Mouse (Mus musculus) B cell, adult 2 months (primary cell): ENCODE measurements at regions not wholly inside any gene's neighbourhood (a gene's known extent, or its start where the extent isn't known, plus 50 kb on each side); places are given as distances from the start of the nearest gene placed in this dataset.
"Not testable (repeated sequence)": the region's sequence is repeated elsewhere in the genome, so short reads cannot be mapped to it uniquely, and the experiment has no call there.

Experiments used
- DNase-seq, 2 experiments: peaks; one replicate each; pipeline ENCODE4 v3.0.0; 2022

GRCm38 (mm10) chr19:3158149-3158548 is 124.6 kb upstream of the Mrpl21 start:
- DNase-seq, result not testable (repeated sequence)

- no peak for DNase-seq
Observed at GRCm38 (mm10) chr19:3159346-3159745, 123.4 kb upstream of the Mrpl21 start.

GRCm38 (mm10) chr19:3167683-3168082 is 115.0 kb upstream of the Mrpl21 start:
- no peak for DNase-seq

GRCm38 (mm10) chr19:3182625-3183024 is 100.1 kb upstream of the Mrpl21 start:
- no peak for DNase-seq

GRCm38 (mm10) chr19:3192644-3193043 is 90.1 kb upstream of the Mrpl21 start:
- no peak for DNase-seq

- peak; percentile 26 to 28 for DNase-seq
Observed at GRCm38 (mm10) chr19:3204504-3204903, 78.2 kb upstream of the Mrpl21 start.

GRCm38 (mm10) chr19:3205406-3205805 is 77.3 kb upstream of the Mrpl21 start:
- not testable (repeated sequence) for DNase-seq

- peak; percentile 55 to 57 for DNase-seq
Observed at GRCm38 (mm10) chr19:3208283-3208682, 74.4 kb upstream of the Mrpl21 start.
